ENCODE assay signal across 8 mouse cellular contexts in genomic region chr10:75828500-75828931, GRCm38 (mm10). TPM values are rescaled to one million over a fixed set of nuclear protein-coding genes. Genes with fewer than 3 reads are reported as not detected.
DNase-seq lines count a peak whose midpoint lies in the region; ATAC-seq and TF ChIP-seq lines count a peak whose summit lies in the region.

No protein-coding gene starts in this region.

- POLR2A ChIA-PET in Patski (lab: Charles Lee): interaction anchor here (1.3 kb wide), 1 partner anchor 64 kb away, joined by 5 read pairs; the partner anchor contains the start of gene Cabin1

- CTCF ChIA-PET in Patski (lab: Charles Lee): interaction anchor here (1.0 to 1.4 kb wide), 2 partner anchors 9 to 56 kb away, joined by 6 to 7 read pairs; partner anchors contain the start of gene Ddt

- no peak for TF ChIP-seq CTCF in Patski (IDR thresholded peaks at IDR 0.05)

- no peaks in the 10 kb centered on the region for H3K27me3 ChIP-seq in Patski

- ATAC-seq in Patski: peak; percentile 48
- ATAC-seq in hematopoietic stem cell, adult 5-6 weeks (replicated peaks in 1 of 2; ENCODE audit: insufficient read depth in 1 of 2, low FRiP score in 2 of 2, low TSS enrichment in 1 of 2, low read depth in 1 of 2, poor library complexity in 2 of 2, severe bottlenecking in 2 of 2): peak; percentile 36 to 63; a peak in 2 of 4 replicates
- ATAC-seq in CD4-positive, CD25-positive, alpha-beta regulatory T cell, adult 4 months: no peak

- in situ Hi-C loops in Patski (cut with MboI; ENCODE audit: low pct_unique_long_range_greater_than_20kb): loop anchor here (10.0 kb wide), 1 partner anchor 54 kb away; the partner anchor contains the start of gene Ddt

- peak; percentile 61 for DNase-seq in layer of hippocampus, adult 11-12 months (ENCODE audit: low spot score)
- DNase-seq in layer of hippocampus, adult 9-10 months (ENCODE audit: low spot score): no peak
- DNase-seq in Patski (ENCODE audit: low read depth, low spot score): peak; percentile 57
- DNase-seq in cerebellum, postnatal 10 days: peak; percentile 91 to 95
- DNase-seq in lung, postnatal 25 days (ENCODE audit: low spot score): peak; percentile 41
- DNase-seq in thymus, postnatal 14 days: no peak

RNA-seq across cellular contexts. Expression of gene Gstt4, which starts 6.2 kb away (rescaled TPM):
- polyA plus RNA-seq in Patski (2021): not detected
- total RNA-seq in hematopoietic stem cell, adult 5-6 weeks (2017): not detected in 2 replicates
- not detected for polyA plus RNA-seq in CD4-positive, CD25-positive, alpha-beta regulatory T cell, adult 4 months (2017; shearing (Covaris generic))

RNA-seq across cellular contexts. Expression of gene Gstt2, which starts 8.7 kb away (rescaled TPM):
- 0.35 TPM for polyA plus RNA-seq in Patski (2021)
- total RNA-seq in hematopoietic stem cell, adult 5-6 weeks (2017): 19.4 and 24.0 TPM in 2 replicates
- 10 to 100 TPM; 47.5 to 54.8 TPM for polyA plus RNA-seq in CD4-positive, CD25-positive, alpha-beta regulatory T cell, adult 4 months (2017; shearing (Covaris generic))

RNA-seq across cellular contexts. Expression of gene Gstt1, which starts 30.1 kb away (rescaled TPM):
- polyA plus RNA-seq in Patski (2021): 0.45 TPM
- total RNA-seq in hematopoietic stem cell, adult 5-6 weeks (2017): 4.7 and 5.6 TPM in 2 replicates
- polyA plus RNA-seq in CD4-positive, CD25-positive, alpha-beta regulatory T cell, adult 4 months (2017; shearing (Covaris generic)): 1 to 10 TPM in 1 of 2 experiments, not detected in 1; 1.3 TPM

RNA-seq across cellular contexts. Expression of gene Mif, which starts 31.5 kb away (rescaled TPM):
- polyA plus RNA-seq in Patski (2021): 592 TPM
- 339 and 626 TPM in 2 replicates for total RNA-seq in hematopoietic stem cell, adult 5-6 weeks (2017)
- 100 to 1,000 TPM; 486 to 555 TPM for polyA plus RNA-seq in CD4-positive, CD25-positive, alpha-beta regulatory T cell, adult 4 months (2017; shearing (Covaris generic))

RNA-seq across cellular contexts. Expression of gene Gstt3, which starts 47.3 kb away (rescaled TPM):
- 0.03 TPM for polyA plus RNA-seq in Patski (2021)
- total RNA-seq in hematopoietic stem cell, adult 5-6 weeks (2017): 12.2 and 12.6 TPM in 2 replicates
- polyA plus RNA-seq in CD4-positive, CD25-positive, alpha-beta regulatory T cell, adult 4 months (2017; shearing (Covaris generic)): 10 to 100 TPM in 1 of 2 experiments, 1 to 10 TPM in 1; 6.4 to 16.8 TPM

Comparison
In these comparisons a context has a peak if more than half of its experiments do, and no peak if none do; other contexts are left out.
1. DNase-seq: peak in layer of hippocampus, adult 11-12 months (single experiment), Patski (single experiment), cerebellum, postnatal 10 days (2 of 2) and lung, postnatal 25 days (single experiment); none in layer of hippocampus, adult 9-10 months (single experiment) and thymus, postnatal 14 days (single experiment).
2. RNA of gene Gstt2, which starts 8.7 kb away (polyA plus RNA-seq): 47.5 to 54.8 TPM in CD4-positive, CD25-positive, alpha-beta regulatory T cell, adult 4 months; 0.35 TPM in Patski (single experiment); every median in the first group is over 10 times any median in the second.